Mouse (Mus musculus): ENCODE results near the gene Chrdl2. TPM values are rescaled to one million over a fixed set of nuclear protein-coding genes. Genes with fewer than 3 reads are reported as not detected.
"Not testable (repeated sequence)": the region's sequence is repeated elsewhere in the genome, so short reads cannot be mapped to it uniquely, and the experiment has no call there.

The Chrdl2 gene
- polyA plus RNA-seq, 1 experiment from 2014 or later, result 0.47 TPM

DNA sequence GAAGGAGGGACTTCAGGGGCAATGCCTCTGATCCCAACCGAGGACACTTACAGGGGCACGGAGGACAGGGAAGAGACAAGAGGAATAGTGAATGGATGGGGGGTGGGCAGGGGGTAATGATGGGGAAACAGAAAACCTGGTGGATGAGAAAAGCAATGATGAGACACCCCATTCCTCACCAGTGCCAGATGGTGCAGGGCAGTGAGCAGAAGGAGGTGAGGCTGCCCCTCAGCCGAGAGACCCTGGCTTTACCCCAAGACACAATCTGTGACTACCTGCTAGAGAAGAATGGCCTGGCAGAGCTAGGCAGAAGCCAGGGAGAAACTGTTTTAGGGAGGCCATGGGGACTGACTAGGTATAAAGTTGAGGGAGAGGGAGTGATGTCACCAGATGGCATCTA lies 30.5 kb downstream of the Chrdl2 start:
- Histone ChIP-seq H3K4me3 (ENCODE audit: low read depth, low read length) (no peak overlapping the region), H3K4me1 (replicated peaks; ENCODE audit: control insufficient read depth, insufficient read depth, low read length) (no peaks in the 10 kb centered on the region), H3K9ac (ENCODE audit: low read length) (no peak overlapping the region), H3K36me3 (ENCODE audit: control insufficient read depth, insufficient read depth, low read length) (no peaks in the 10 kb centered on the region), H3K4me2 (ENCODE audit: low read depth, low read length, severe bottlenecking) (no peak overlapping the region), H3K27ac (ENCODE audit: low read depth, low read length) (no peak overlapping the region), H3K9me3 (ENCODE audit: control insufficient read depth, low read length) (no peaks in the 10 kb centered on the region), H3K27me3 (ENCODE audit: control insufficient read depth, insufficient read depth, low read length) (no peaks in the 10 kb centered on the region)
- 88% methylated on average over 3 of the region's 3 CpGs for WGBS
- no peak for DNase-seq (ENCODE audit: low spot score)
- ATAC-seq (replicated peaks; ENCODE audit: low FRiP score), result no peak

DNA sequence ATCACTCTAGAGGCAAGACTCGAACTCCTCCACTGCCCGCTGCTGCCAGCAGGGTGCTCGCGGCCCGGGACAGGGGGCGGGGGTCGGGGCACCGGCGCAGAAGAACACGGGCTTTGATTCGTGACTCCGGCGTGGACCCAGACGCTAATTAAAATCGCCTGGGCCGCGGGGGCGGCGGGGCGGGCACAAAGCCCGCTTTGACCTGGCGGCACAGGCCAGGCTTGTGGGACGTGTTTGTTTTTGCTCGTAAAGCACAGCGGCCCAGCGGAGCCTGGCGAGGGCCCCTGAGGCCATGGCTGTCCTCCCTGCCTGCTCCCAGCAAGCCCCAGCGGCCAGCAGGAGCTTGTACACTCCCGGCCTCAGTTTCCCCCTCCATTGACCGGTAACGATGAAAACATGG lies 36.1 kb downstream of the Chrdl2 start:
- Histone ChIP-seq H3K27me3 (ENCODE audit: control insufficient read depth, insufficient read depth, low read length) (no peaks in the 10 kb centered on the region), H3K9ac (ENCODE audit: low read length) (no peak overlapping the region), H3K27ac (ENCODE audit: low read depth, low read length) (no peak overlapping the region), H3K36me3 (ENCODE audit: control insufficient read depth, insufficient read depth, low read length) (no peaks in the 10 kb centered on the region), H3K9me3 (ENCODE audit: control insufficient read depth, low read length) (no peaks in the 10 kb centered on the region), H3K4me2 (ENCODE audit: low read depth, low read length, severe bottlenecking) (peak overlapping the region; percentile 21; the same call in 1 of the 2 replicates), H3K4me1 (replicated peaks; ENCODE audit: control insufficient read depth, insufficient read depth, low read length) (peaks cover 5% of the 10 kb centered on the region; the same call in 1 of the 2 replicates), H3K4me3 (ENCODE audit: low read depth, low read length) (no peak overlapping the region)
- DNase-seq (ENCODE audit: low spot score) (peak; percentile 64), ATAC-seq (replicated peaks; ENCODE audit: low FRiP score) (no peak)
- WGBS, result 12% methylated on average over 31 of the region's 31 CpGs

GRCm38 (mm10) chr7:100043096-100043495 lies 37.1 kb downstream of the Chrdl2 start:
- Histone ChIP-seq H3K4me3 (ENCODE audit: low read depth, low read length) (no peak overlapping the region), H3K27me3 (ENCODE audit: control insufficient read depth, insufficient read depth, low read length) (no peaks in the 10 kb centered on the region), H3K27ac (ENCODE audit: low read depth, low read length) (no peak overlapping the region), H3K9me3 (ENCODE audit: control insufficient read depth, low read length) (no peaks in the 10 kb centered on the region), H3K36me3 (ENCODE audit: control insufficient read depth, insufficient read depth, low read length) (no peaks in the 10 kb centered on the region), H3K9ac (ENCODE audit: low read length) (no peak overlapping the region), H3K4me1 (replicated peaks; ENCODE audit: control insufficient read depth, insufficient read depth, low read length) (peaks cover 5% of the 10 kb centered on the region; the same call in 1 of the 2 replicates), H3K4me2 (ENCODE audit: low read depth, low read length, severe bottlenecking) (no peak overlapping the region)
- DNase-seq (ENCODE audit: low spot score) (no peak), ATAC-seq (replicated peaks; ENCODE audit: low FRiP score) (no peak)
- 81% methylated on average over 5 of the region's 5 CpGs for WGBS

- no peak overlapping the region for H3K27ac ChIP-seq (ENCODE audit: low read depth, low read length)
- DNase-seq (ENCODE audit: low spot score) (no peak), ATAC-seq (replicated peaks; ENCODE audit: low FRiP score) (no peak)
- no peaks in the 10 kb centered on the region for H3K27me3 ChIP-seq (ENCODE audit: control insufficient read depth, insufficient read depth, low read length)
- H3K4me2 ChIP-seq (ENCODE audit: low read depth, low read length, severe bottlenecking), result no peak overlapping the region
- no peaks in the 10 kb centered on the region for H3K9me3 ChIP-seq (ENCODE audit: control insufficient read depth, low read length)
- no peak overlapping the region for H3K4me3 ChIP-seq (ENCODE audit: low read depth, low read length)
- H3K4me1 ChIP-seq (replicated peaks; ENCODE audit: control insufficient read depth, insufficient read depth, low read length), result peaks cover 5% of the 10 kb centered on the region; the same call in 1 of the 2 replicates
- H3K36me3 ChIP-seq (ENCODE audit: control insufficient read depth, insufficient read depth, low read length), result no peaks in the 10 kb centered on the region
- WGBS, result 54% methylated on average over 4 of the region's 4 CpGs
- no peak overlapping the region for H3K9ac ChIP-seq (ENCODE audit: low read length)
These were observed 37.6 kb downstream of the Chrdl2 start for GRCm38 (mm10) chr7:100043605-100044031.

DNA sequence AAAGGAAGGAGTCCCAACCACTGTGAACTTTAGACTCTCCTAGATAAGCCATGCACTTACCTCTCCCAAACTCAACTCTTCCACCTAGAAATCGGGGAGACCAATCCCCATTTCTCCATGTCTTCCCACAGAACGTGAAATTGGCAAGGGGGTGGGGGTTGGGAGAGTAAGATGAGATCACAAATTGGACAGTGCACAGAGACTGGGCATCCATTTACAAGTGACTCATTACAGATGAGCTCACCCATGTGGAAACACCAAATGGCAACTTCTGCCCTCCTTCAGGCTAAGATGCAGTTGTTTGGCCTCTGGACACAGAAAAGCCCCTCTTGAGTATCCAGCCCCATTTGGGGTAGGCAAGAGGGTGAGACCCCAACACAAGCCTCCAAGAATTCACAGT lies 40.5 kb downstream of the Chrdl2 start:
- H3K4me3 ChIP-seq (ENCODE audit: low read depth, low read length), result no peak overlapping the region
- H3K9me3 ChIP-seq (ENCODE audit: control insufficient read depth, low read length), result no peaks in the 10 kb centered on the region
- DNase-seq (ENCODE audit: low spot score) (no peak), ATAC-seq (replicated peaks; ENCODE audit: low FRiP score) (no peak)
- H3K4me1 ChIP-seq (replicated peaks; ENCODE audit: control insufficient read depth, insufficient read depth, low read length), result peaks cover 5% of the 10 kb centered on the region; the same call in 1 of the 2 replicates
- H3K27me3 ChIP-seq (ENCODE audit: control insufficient read depth, insufficient read depth, low read length), result no peaks in the 10 kb centered on the region
- H3K4me2 ChIP-seq (ENCODE audit: low read depth, low read length, severe bottlenecking), result no peak overlapping the region
- no peaks in the 10 kb centered on the region for H3K36me3 ChIP-seq (ENCODE audit: control insufficient read depth, insufficient read depth, low read length)
- no peak overlapping the region for H3K9ac ChIP-seq (ENCODE audit: low read length)
- WGBS, result 78% methylated on average over 2 of the region's 2 CpGs
- H3K27ac ChIP-seq (ENCODE audit: low read depth, low read length), result no peak overlapping the region

GRCm38 (mm10) chr7:100051904-100052303 lies 45.9 kb downstream of the Chrdl2 start:
- no peak overlapping the region for H3K9ac ChIP-seq (ENCODE audit: low read length)
- no peak overlapping the region for H3K27ac ChIP-seq (ENCODE audit: low read depth, low read length)
- DNase-seq (ENCODE audit: low spot score), result no peak
- no peak for ATAC-seq (replicated peaks; ENCODE audit: low FRiP score)
- H3K4me3 ChIP-seq (ENCODE audit: low read depth, low read length), result no peak overlapping the region
- no peaks in the 10 kb centered on the region for H3K4me1 ChIP-seq (replicated peaks; ENCODE audit: control insufficient read depth, insufficient read depth, low read length)
- H3K36me3 ChIP-seq (ENCODE audit: control insufficient read depth, insufficient read depth, low read length), result no peaks in the 10 kb centered on the region
- no peaks in the 10 kb centered on the region for H3K9me3 ChIP-seq (ENCODE audit: control insufficient read depth, low read length)
- no peaks in the 10 kb centered on the region for H3K27me3 ChIP-seq (ENCODE audit: control insufficient read depth, insufficient read depth, low read length)
- WGBS, result 78% methylated on average over 4 of the region's 4 CpGs
- no peak overlapping the region for H3K4me2 ChIP-seq (ENCODE audit: low read depth, low read length, severe bottlenecking)

DNA sequence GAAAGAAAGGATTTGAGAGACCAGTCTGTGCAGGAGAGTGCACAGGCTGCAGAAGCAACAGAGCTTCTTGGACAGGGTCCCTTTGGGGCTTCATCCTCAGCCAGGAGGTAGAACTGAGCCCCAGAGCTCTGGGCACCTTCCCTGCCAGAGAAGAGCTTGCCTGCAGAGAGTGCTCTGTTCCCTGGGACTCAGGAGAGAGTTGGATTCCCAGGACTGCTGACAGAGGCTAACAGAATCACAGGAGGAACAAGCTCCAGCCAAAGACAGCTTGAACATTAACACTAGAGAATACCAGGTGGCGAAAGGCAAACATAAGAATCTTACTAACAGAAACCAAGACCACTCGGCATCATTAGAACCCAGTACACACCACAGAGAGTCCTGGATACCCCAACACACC lies 47.0 kb downstream of the Chrdl2 start:
- ATAC-seq (replicated peaks; ENCODE audit: low FRiP score); H3K4me2 ChIP-seq (ENCODE audit: low read depth, low read length, severe bottlenecking); H3K4me3 ChIP-seq (ENCODE audit: low read depth, low read length); H3K27ac ChIP-seq (ENCODE audit: low read depth, low read length); H3K9ac ChIP-seq (ENCODE audit: low read length); H3K9me3 ChIP-seq (ENCODE audit: control insufficient read depth, low read length); H3K27me3 ChIP-seq (ENCODE audit: control insufficient read depth, insufficient read depth, low read length); H3K36me3 ChIP-seq (ENCODE audit: control insufficient read depth, insufficient read depth, low read length); DNase-seq (ENCODE audit: low spot score); H3K4me1 ChIP-seq (replicated peaks; ENCODE audit: control insufficient read depth, insufficient read depth, low read length): not testable (repeated sequence)
- 90% methylated on average over 2 of the region's 2 CpGs for WGBS

DNA sequence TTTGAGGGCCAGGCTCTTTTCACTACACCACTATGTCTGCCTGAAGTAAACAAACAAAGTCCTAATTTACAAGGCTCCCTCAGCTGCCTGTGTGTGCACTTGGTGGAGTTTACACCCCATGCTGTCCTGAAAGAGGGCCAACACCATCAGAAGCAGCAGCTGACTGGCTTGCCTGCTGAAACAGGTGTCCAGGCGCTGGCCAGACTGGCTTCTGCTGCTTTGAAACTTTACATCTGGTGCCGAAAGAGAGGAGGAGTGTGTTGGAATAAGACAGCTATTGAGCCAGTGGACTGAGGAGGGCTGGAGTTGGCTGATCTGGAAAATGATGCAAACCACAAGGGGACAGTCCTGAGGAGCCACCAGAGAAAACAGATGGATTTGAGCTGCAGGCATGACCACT lies 68.0 kb downstream of the Chrdl2 start:
- H3K27me3 ChIP-seq (ENCODE audit: control insufficient read depth, insufficient read depth, low read length), result no peaks in the 10 kb centered on the region
- H3K9me3 ChIP-seq (ENCODE audit: control insufficient read depth, low read length), result no peaks in the 10 kb centered on the region
- H3K9ac ChIP-seq (ENCODE audit: low read length), result no peak overlapping the region
- WGBS, result 95% methylated on average over 2 of the region's 2 CpGs
- no peak overlapping the region for H3K4me3 ChIP-seq (ENCODE audit: low read depth, low read length)
- ATAC-seq (replicated peaks; ENCODE audit: low FRiP score) (no peak), DNase-seq (ENCODE audit: low spot score) (no peak)
- H3K4me2 ChIP-seq (ENCODE audit: low read depth, low read length, severe bottlenecking), result no peak overlapping the region
- H3K4me1 ChIP-seq (replicated peaks; ENCODE audit: control insufficient read depth, insufficient read depth, low read length), result no peaks in the 10 kb centered on the region
- H3K27ac ChIP-seq (ENCODE audit: low read depth, low read length), result no peak overlapping the region
- H3K36me3 ChIP-seq (ENCODE audit: control insufficient read depth, insufficient read depth, low read length), result no peaks in the 10 kb centered on the region; the same call in 1 of the 2 replicates

DNA sequence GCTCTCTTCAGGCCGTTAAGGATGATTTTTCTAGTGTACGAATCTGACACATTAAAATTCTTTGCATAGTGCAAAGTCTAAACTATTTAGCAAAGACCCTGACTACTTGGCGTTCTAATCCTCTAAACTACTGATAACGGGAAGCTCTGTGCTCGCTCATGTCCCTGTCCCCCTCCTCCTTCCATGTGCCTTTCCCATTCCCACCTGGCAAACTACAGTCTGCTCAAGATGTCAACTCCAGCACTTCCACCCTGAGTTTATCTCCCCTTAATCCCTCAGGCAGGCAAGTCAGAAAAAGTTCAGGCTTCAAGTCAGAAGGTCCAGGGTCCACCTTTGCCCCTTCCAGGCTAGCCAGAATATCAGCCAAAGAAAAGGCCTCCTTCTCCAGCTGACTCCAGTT lies 70.3 kb downstream of the Chrdl2 start:
- Histone ChIP-seq H3K36me3 (ENCODE audit: control insufficient read depth, insufficient read depth, low read length) (no peaks in the 10 kb centered on the region; the same call in 1 of the 2 replicates), H3K27me3 (ENCODE audit: control insufficient read depth, insufficient read depth, low read length) (no peaks in the 10 kb centered on the region), H3K4me1 (replicated peaks; ENCODE audit: control insufficient read depth, insufficient read depth, low read length) (no peaks in the 10 kb centered on the region), H3K4me2 (ENCODE audit: low read depth, low read length, severe bottlenecking) (no peak overlapping the region), H3K4me3 (ENCODE audit: low read depth, low read length) (no peak overlapping the region), H3K9me3 (ENCODE audit: control insufficient read depth, low read length) (no peaks in the 10 kb centered on the region), H3K27ac (ENCODE audit: low read depth, low read length) (no peak overlapping the region), H3K9ac (ENCODE audit: low read length) (no peak overlapping the region)
- DNase-seq (ENCODE audit: low spot score) (no peak), ATAC-seq (replicated peaks; ENCODE audit: low FRiP score) (no peak)
- 88% methylated on average over 5 of the region's 5 CpGs for WGBS
